Mouse (Mus musculus): ENCODE results near the gene Ripply3.

DNA sequence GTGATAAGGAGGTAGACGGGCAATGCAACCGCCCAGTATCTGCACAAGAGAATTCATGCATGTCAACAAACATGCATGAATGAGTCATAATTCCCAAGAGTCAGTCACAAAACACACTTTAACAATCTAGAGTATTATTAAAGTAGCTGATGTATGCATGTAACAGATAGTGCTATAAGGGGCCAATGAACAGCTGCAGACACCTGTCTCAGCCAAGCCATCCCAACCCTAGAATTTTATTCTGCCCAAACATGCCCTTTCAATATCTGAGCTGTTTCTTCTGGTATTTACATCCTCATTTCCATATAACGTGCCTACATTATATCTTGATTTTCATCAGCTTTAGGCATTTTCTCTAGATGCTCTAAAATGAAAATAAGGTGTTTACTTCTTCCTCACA is 37.2 kb downstream of the Ripply3 start:
- no peak for TF ChIP-seq CTCF (IDR thresholded peaks at IDR 0.05; ENCODE audit: extremely low read depth, insufficient read length, insufficient replicate concordance, low read depth, low read length)
- no peak for TF ChIP-seq POLR2A (IDR thresholded peaks at IDR 0.05; ENCODE audit: low read depth, low read length)
